Mouse (Mus musculus): Measurements from ENCODE around the gene Ccdc170.

GRCm38 (mm10) chr10:4611386-4612155, 129.3 kb downstream of the Ccdc170 start, which contains the start of gene Esr1:
- TF ChIP-seq CTCF (IDR thresholded peaks at IDR 0.05; ENCODE audit: low read depth) (peak; percentile 45), EP300 (optimal IDR thresholded peaks at IDR 0.05) (no peak)

Data from stomach, postnatal 0 days (tissue).